Mouse (Mus musculus) liver, embryonic 13.5 days (tissue): ENCODE measurements around the gene Mical3. TPM values are rescaled to one million over a fixed set of nuclear protein-coding genes. Genes with fewer than 3 reads are reported as not detected.

Experiments used
- ATAC-seq: fragments of 200-750 bp; cut with Nextera tagmentation; 2 replicates; pipeline ENCODE4 v1.8.0; 2017; ENCODE audit warnings: low read depth, mild to moderate bottlenecking, moderate number of reproducible peaks, moderate library complexity
- DNase-seq: peaks from one replicate; pipeline ENCODE4 v3.0.0; 2022
- H3K27ac ChIP-seq: fragments of 300-500 bp; sonication (generic); 2 replicates; pipeline ENCODE4 v1.5.1; 2015; ENCODE audit warnings: moderate library complexity, mild to moderate bottlenecking, inconsistent platforms
- H3K27me3 ChIP-seq: fragments of 300-500 bp; sonication (generic); 2 replicates; pipeline ENCODE4 v1.6.1; 2015; ENCODE audit warnings: mild to moderate bottlenecking, inconsistent platforms
- H3K36me3 ChIP-seq: fragments of 300-500 bp; sonication (generic); 2 replicates; pipeline ENCODE4 v1.6.1; 2015; ENCODE audit warnings: mild to moderate bottlenecking, inconsistent platforms
- H3K4me1 ChIP-seq: fragments of 300-500 bp; sonication (generic); replicated peaks from 2 replicates; pipeline ENCODE4 v1.6.1; 2015; ENCODE audit warnings: inconsistent platforms
- H3K4me2 ChIP-seq: fragments of 300-500 bp; sonication (generic); 2 replicates; pipeline ENCODE4 v1.6.1; 2015; ENCODE audit warnings: inconsistent platforms, mild to moderate bottlenecking, moderate library complexity
- H3K4me3 ChIP-seq: fragments of 300-500 bp; sonication (generic); replicated peaks from 2 replicates; pipeline ENCODE4 v1.5.1; 2015; ENCODE audit warnings: mild to moderate bottlenecking, inconsistent platforms
- H3K9ac ChIP-seq: fragments of 300-500 bp; sonication (generic); 2 replicates; pipeline ENCODE4 v1.6.1; 2015; ENCODE audit warnings: mild to moderate bottlenecking, inconsistent platforms
- H3K9me3 ChIP-seq: fragments of 300-500 bp; sonication (generic); replicated peaks from 2 replicates; pipeline ENCODE4 v1.6.1; 2016; ENCODE audit warnings: inconsistent platforms
- WGBS: fragments of 180-500 bp; shearing (Covaris S2); methylation state at CpG from one replicate; pipeline ENCODE4 v1.1.7; 2015; ENCODE audit not compliant: insufficient replicate concordance; 5-methylcytosine and 5-hydroxymethylcytosine counted together
- polyA plus RNA-seq: library from polyadenylated mRNA; unstranded; fragments of >200 nt; fragmentation: Nextera tagmentation; extraction: Ambion mirVana; gene quantifications from 2 replicates; pipeline ENCODE4 v1.2.1, GENCODE M21; 2015

The Mical3 gene
- polyA plus RNA-seq, 1 experiment from 2014 or later, result 9.9 TPM

- Histone ChIP-seq H3K9ac (no peak overlapping the region), H3K9me3 (no peaks in the 10 kb centered on the region), H3K4me3 (no peak overlapping the region), H3K4me1 (peaks cover 35% of the 10 kb centered on the region), H3K27ac (no peak overlapping the region), H3K4me2 (no peak overlapping the region), H3K27me3 (no peaks in the 10 kb centered on the region), H3K36me3 (peaks cover 84% of the 10 kb centered on the region)
- WGBS, result 84% methylated on average over 6 of the region's 6 CpGs
- no peak for DNase-seq
- ATAC-seq, result no peak
These were observed 178.3 kb downstream of the Mical3 start for GRCm38 (mm10) chr6:120952475-120952874.

- Histone ChIP-seq H3K4me2 (no peak overlapping the region), H3K36me3 (peaks cover 85% of the 10 kb centered on the region), H3K27me3 (no peaks in the 10 kb centered on the region), H3K4me3 (no peak overlapping the region), H3K9me3 (no peaks in the 10 kb centered on the region), H3K4me1 (peaks cover 24% of the 10 kb centered on the region), H3K9ac (no peak overlapping the region), H3K27ac (no peak overlapping the region)
- DNase-seq, result no peak
- 82% methylated on average over 6 of the region's 6 CpGs for WGBS
- ATAC-seq, result no peak
These were observed 179.5 kb downstream of the Mical3 start for GRCm38 (mm10) chr6:120951311-120951710.

- 83% methylated on average over 9 of the region's 9 CpGs for WGBS
- DNase-seq, result no peak
- peaks cover 51% of the 10 kb centered on the region for H3K36me3 ChIP-seq
These were observed 185.3 kb downstream of the Mical3 start for GRCm38 (mm10) chr6:120945510-120945909.

GRCm38 (mm10) chr6:120943964-120944363, 186.8 kb downstream of the Mical3 start:
- Histone ChIP-seq H3K4me3 (no peak overlapping the region), H3K27ac (no peak overlapping the region), H3K36me3 (peaks cover 41% of the 10 kb centered on the region), H3K27me3 (no peaks in the 10 kb centered on the region), H3K9ac (no peak overlapping the region), H3K9me3 (no peaks in the 10 kb centered on the region), H3K4me1 (peaks cover 14% of the 10 kb centered on the region), H3K4me2 (no peak overlapping the region)
- no peak for DNase-seq
- 0 out of 2 replicates have a peak, but pooled peaks have one; percentile 37 for ATAC-seq
- 67% methylated on average over 5 of the region's 5 CpGs for WGBS

More at GRCm38 (mm10) chr6:120945510-120945909, 185.3 kb downstream of the Mical3 start:
- H3K9me3 ChIP-seq, result no peaks in the 10 kb centered on the region
- no peak overlapping the region for H3K4me3 ChIP-seq
- H3K9ac ChIP-seq, result no peak overlapping the region
- ATAC-seq, result no peak
- H3K27ac ChIP-seq, result no peak overlapping the region
- no peak overlapping the region for H3K4me2 ChIP-seq
- no peaks in the 10 kb centered on the region for H3K27me3 ChIP-seq
- peaks cover 14% of the 10 kb centered on the region for H3K4me1 ChIP-seq

GRCm38 (mm10) chr6:120943551-120943950, 187.2 kb downstream of the Mical3 start:
- Histone ChIP-seq H3K4me3 (no peak overlapping the region), H3K4me2 (no peak overlapping the region), H3K4me1 (peaks cover 14% of the 10 kb centered on the region), H3K27me3 (no peaks in the 10 kb centered on the region), H3K36me3 (peaks cover 36% of the 10 kb centered on the region), H3K9me3 (no peaks in the 10 kb centered on the region), H3K27ac (peak overlapping the region; percentile 3; the same call in 1 of the 2 replicates), H3K9ac (no peak overlapping the region)
- DNase-seq, result no peak
- ATAC-seq, result peak; percentile 51
- whole genome bisulfite sequencing, result 43% methylated on average over 10 of the region's 10 CpGs

- Histone ChIP-seq H3K4me2 (no peak overlapping the region), H3K27ac (peak overlapping the region; percentile 3; the same call in 1 of the 2 replicates), H3K9me3 (no peaks in the 10 kb centered on the region), H3K27me3 (no peaks in the 10 kb centered on the region), H3K4me3 (no peak overlapping the region), H3K9ac (no peak overlapping the region), H3K36me3 (peaks cover 33% of the 10 kb centered on the region), H3K4me1 (peaks cover 18% of the 10 kb centered on the region)
- ATAC-seq (no peak), DNase-seq (no peak)
- WGBS, result 66% methylated on average over 2 of the region's 2 CpGs
These were observed 187.7 kb downstream of the Mical3 start for GRCm38 (mm10) chr6:120943079-120943478.

GRCm38 (mm10) chr6:120941575-120941974, 189.2 kb downstream of the Mical3 start:
- WGBS, result 87% methylated on average over 13 of the region's 13 CpGs
- Histone ChIP-seq H3K9ac (no peak overlapping the region), H3K27me3 (no peaks in the 10 kb centered on the region), H3K36me3 (peaks cover 19% of the 10 kb centered on the region), H3K4me3 (no peak overlapping the region), H3K4me2 (no peak overlapping the region), H3K4me1 (peaks cover 20% of the 10 kb centered on the region), H3K9me3 (no peaks in the 10 kb centered on the region), H3K27ac (no peak overlapping the region)
- no peak for ATAC-seq
- no peak for DNase-seq

- ATAC-seq (no peak), DNase-seq (no peak)
- Histone ChIP-seq H3K27ac (no peak overlapping the region), H3K27me3 (no peaks in the 10 kb centered on the region), H3K4me1 (peaks cover 20% of the 10 kb centered on the region), H3K4me3 (no peak overlapping the region), H3K4me2 (no peak overlapping the region), H3K9ac (no peak overlapping the region), H3K36me3 (peaks cover 18% of the 10 kb centered on the region), H3K9me3 (no peaks in the 10 kb centered on the region)
- 86% methylated on average over 7 of the region's 7 CpGs for WGBS
These were observed 189.7 kb downstream of the Mical3 start for GRCm38 (mm10) chr6:120941084-120941481.

GRCm38 (mm10) chr6:120940446-120941083, 190.2 kb downstream of the Mical3 start:
- Histone ChIP-seq H3K36me3 (peaks cover 13% of the 10 kb centered on the region), H3K4me3 (no peak overlapping the region), H3K9ac (no peak overlapping the region), H3K27ac (no peak overlapping the region), H3K4me2 (no peak overlapping the region), H3K4me1 (peaks cover 20% of the 10 kb centered on the region), H3K27me3 (no peaks in the 10 kb centered on the region), H3K9me3 (no peaks in the 10 kb centered on the region)
- DNase-seq (no peak), ATAC-seq (no peak)
- 83% methylated on average over 7 of the region's 7 CpGs for WGBS

GRCm38 (mm10) chr6:120939783-120940182, 191.0 kb downstream of the Mical3 start:
- Histone ChIP-seq H3K4me3 (no peak overlapping the region), H3K27ac (no peak overlapping the region), H3K36me3 (peaks cover 14% of the 10 kb centered on the region), H3K9me3 (no peaks in the 10 kb centered on the region), H3K4me1 (peaks cover 20% of the 10 kb centered on the region), H3K4me2 (no peak overlapping the region), H3K27me3 (no peaks in the 10 kb centered on the region), H3K9ac (no peak overlapping the region)
- 90% methylated on average over 3 of the region's 3 CpGs for WGBS
- DNase-seq (no peak), ATAC-seq (no peak)

- H3K9ac ChIP-seq, result no peak overlapping the region
- DNase-seq (no peak), ATAC-seq (no peak)
- H3K27me3 ChIP-seq, result no peaks in the 10 kb centered on the region
- no peak overlapping the region for H3K4me2 ChIP-seq
- no peak overlapping the region for H3K27ac ChIP-seq
- no peak overlapping the region for H3K4me3 ChIP-seq
- peaks cover 23% of the 10 kb centered on the region for H3K36me3 ChIP-seq
- WGBS, result 82% methylated on average over 12 of the region's 12 CpGs
- peaks cover 16% of the 10 kb centered on the region for H3K4me1 ChIP-seq
- H3K9me3 ChIP-seq, result no peaks in the 10 kb centered on the region
These were observed 191.9 kb downstream of the Mical3 start for GRCm38 (mm10) chr6:120938763-120939450.
